Mouse (Mus musculus): ENCODE measurements at regions not wholly inside any gene's neighbourhood (a gene's known extent, or its start where the extent isn't known, plus 50 kb on each side); places are given as distances from the start of the nearest gene placed in this dataset.

DNA sequence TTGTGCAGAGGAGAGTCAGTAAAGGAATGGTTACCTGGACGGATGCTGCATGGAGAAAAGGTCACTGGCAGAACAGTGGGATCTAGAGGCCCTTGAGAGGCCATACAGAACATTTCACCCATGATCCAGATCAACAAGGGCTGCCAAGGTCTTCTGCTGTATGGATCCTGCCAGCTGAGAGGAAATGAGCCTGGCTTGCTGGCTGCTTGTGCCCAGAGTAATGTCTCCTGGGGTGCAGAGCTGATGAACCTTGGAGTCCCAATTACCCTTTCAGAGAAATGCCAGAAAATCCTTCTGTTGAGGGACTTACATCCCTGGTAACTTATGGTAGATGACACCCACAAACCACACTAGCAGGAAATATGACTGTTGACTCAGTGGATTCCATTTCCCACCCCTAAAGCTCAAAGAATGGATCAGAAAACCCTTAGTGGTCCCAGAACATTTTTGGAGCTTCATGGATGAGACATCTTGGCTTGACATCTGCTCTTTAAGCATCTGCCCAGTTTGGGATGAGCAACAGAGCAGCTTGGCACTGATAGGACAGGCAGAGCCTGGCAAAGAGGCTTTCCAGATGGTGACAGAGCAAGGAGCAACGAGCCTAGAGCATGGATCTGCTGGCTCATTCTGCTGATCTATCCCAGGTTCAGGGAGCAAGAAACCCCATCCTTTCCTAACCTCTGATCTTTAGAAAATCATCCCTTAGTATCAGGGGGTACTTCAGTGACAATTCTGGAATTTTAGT is 416.6 kb downstream of the Adra2a start:
- no peak for DNase-seq (ENCODE audit: low read depth, low spot score)

DNA sequence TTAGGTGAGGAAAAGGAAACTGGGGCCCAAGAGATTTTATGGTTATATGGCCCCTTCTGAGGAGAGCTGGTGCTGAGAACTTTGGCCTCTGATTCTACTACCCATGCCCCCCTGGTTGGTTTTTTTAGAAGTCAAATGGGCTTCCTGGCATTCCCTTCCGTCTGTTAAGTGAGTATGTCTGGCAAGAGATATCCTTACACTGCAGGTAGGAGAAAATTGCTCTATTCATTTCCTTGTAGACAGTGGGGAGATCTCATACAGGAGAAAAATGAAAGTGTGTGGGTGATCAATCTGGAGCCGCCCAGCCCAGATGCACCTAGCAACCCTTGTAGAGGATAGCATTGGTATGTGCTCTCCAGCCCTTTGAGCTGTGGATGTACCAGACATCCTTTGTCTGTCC is 418.5 kb downstream of the Adra2a start:
- no peak for DNase-seq (ENCODE audit: low read depth, low spot score)

DNA sequence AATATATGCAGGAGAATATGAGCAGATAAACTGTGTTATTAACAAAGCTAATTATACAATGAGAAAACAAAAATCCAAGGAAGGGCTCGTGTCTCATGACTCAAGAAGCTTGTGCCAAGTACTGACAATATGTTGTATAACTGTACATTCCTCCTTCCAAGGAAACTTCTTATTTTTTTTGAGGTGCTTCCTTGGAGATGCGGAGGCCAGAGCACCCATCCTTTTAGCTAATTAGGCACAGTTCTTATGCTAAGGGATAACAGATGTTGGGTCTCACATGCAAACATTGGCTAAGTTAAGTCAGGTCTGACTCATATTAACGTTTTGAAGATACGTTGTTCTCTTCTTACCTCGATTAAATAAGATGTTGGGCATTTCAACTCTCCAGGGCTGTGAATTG is 426.1 kb downstream of the Adra2a start:
- no peak for DNase-seq (ENCODE audit: low read depth, low spot score)

DNA sequence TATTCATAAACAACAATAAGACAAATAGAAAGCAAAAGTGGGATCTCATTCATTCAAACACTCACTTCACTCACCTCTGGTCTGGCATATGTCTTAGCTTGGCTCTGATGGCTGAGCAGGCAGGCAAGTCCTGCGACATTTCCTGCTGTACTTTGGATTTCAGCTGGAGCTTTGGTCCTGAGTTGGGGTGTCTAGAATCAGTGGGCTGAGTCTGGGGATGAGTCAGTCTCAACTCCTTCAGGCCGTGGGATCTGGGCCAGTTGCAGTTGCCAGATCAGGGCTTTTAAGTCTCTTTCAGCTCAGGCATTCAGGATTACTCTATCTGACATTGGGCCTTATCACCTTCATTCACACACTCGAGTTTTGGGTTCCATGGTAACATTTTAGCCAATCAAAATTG is 454.1 kb downstream of the Adra2a start:
- no peak for DNase-seq (ENCODE audit: low read depth, low spot score)

DNA sequence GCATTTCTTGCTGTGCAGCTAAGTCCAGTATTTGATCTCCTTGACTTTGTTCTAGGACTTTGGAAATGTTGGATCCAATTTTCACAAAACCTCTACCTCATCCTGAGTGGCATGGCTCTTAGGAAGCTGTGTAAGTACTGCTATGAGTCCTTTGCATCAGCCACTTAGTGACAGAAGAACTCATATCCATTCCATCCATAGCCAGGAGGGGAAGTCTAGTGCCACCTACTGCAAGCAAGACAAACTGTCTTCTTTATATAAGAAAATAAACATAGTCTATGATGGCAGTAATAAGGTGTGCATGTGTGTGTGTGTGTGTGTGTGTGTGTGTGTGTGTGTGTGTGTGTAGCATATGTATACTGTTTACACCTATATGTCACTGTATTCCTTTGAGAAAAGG is 489.9 kb downstream of the Adra2a start:
- no peak for DNase-seq (ENCODE audit: low read depth, low spot score)

DNA sequence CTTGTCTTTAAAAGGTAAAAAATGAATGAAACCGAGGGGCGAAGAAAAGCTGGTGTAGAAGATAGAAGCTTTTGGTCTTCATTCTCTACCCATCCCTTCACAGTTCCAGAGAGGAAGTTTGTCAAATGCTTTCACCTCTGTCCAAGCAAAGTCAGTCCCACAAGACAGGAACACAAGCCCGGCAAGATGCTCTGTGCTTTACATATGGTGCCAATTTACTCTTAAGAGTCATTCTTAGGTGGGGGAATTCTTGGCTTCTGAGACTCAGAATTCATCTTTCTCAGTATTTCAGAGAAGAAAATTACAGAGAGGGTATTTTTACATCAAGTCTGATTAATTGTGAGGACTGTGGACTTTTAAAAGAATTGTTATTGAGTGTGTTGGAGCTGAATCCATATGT is 511.4 kb downstream of the Adra2a start:
- DNase-seq (ENCODE audit: low read depth, low spot score): no peak

DNA sequence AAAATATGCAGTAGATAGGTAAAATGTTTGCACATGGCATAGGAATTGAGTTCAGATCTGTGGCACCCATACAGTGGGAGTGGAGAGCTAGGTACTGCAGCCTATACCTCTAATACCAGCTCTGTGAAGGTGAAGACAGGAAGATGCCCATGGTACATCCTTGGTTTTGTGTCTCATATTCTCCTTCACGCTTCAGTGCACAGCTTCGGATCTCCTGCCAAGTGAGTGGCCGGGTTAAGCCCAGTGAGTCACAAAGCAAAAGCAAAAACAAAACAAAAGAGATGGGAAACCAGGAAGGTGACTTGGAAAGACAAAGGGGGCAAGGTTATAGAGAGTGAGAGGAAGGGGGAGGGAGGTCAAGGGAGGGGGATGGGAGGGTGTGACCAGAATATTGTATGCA is 514.0 kb downstream of the Adra2a start:
- no peak for DNase-seq (ENCODE audit: low read depth, low spot score)

DNA sequence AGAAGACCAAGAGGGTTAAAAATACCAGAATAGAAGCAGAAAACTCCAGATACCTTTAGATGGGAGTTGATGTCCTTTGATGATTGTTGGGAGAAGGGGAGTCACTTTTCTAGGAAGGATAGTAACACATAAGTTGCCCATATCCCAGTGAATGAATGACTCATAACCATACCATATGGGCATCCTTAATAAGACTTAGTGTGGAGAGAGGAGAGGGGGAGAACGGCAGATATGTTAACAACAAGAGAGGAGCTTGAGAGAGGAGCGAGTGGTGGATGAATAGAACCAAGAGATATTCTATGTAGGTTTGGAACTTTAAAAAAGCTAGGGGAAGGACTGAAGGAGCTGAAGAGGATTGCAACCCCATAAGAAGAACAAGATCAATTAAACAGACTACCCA is 539.6 kb downstream of the Adra2a start:
- no peak for DNase-seq (ENCODE audit: low read depth, low spot score)

DNA sequence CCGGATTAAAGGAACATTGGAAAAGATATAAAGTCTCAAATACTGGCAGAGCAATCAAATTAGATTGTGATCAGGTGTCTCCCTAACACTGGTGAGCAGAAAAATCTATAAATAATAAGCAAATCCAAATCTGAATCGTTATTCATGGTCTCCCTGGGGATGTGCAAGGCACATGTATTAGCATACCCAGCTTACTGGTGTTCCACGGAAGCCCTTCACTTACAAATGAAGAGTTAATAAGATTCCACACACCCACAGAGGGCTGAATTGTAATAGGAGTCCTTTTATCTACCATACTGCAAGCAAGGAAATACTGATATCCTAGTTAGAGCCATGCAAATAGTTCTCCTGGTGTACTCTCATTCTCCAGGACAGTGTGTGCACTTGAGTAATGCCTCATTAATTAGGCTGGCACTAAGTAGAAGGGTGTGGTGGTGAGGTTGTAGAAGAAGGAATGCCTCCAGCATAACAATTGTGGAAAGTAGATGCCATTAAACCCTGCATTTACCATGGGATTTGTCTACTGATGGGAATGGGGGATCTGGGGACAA is 540.8 kb downstream of the Adra2a start:
- DNase-seq (ENCODE audit: low read depth, low spot score): no peak

DNA sequence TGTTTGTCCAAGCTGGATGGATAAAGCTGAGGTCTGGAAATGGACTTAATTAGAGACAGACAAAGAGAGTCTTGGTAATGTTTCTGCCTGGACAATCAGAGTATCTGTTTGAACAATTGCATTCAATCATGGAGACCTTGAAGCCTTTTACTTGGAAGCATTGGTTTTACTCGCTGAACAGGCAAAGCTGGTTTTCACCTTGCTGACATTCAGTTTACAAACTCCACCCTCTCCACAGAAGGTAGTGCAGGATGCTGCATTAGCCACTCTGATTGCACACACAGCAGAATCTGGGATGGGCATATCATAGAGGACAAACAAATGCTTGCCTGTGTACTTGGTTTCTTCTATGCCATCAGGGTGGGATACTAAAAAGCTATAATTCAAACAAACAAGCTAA is 541.4 kb downstream of the Adra2a start:
- DNase-seq (ENCODE audit: low read depth, low spot score): no peak

DNA sequence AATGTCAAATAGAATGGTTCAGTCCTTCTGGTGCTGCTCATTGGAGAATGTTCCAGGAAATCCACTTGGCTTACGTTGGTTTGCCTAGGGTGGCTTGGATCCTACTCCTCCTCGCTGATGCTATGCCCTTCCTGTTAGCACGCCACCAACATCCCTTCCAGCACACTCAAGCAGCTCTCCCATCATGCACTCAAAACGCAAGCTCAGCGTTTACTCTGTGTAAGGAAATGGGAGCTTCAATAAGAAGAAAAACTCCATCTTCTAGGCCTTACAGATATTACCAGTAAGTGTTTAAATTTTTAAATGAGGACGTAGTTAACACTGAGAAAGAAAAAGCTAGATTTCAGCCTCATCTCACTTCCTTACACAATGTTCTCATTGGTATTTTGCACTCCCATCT is 523.7 kb downstream of the Gpam start:
- DNase-seq (ENCODE audit: low read depth, low spot score): no peak

DNA sequence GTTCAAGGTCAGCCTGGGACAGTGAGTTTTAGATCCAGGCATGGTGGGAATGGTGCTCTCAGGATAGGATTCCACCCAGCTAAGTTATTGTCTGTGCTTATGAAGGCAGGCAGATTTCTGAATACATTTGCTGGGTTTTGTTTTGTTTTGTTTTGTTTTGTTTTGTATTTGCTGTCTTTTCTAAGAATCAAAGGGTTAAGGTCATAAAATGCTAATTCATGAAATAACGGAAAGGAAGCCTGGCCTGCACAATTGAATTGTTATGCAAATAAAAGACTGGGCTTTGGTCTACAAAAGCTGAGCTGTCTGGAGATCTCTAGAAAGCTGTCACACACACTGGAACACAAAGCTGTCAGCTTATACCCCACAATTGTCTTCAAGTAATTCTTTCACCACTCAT is 521.7 kb downstream of the Gpam start:
- DNase-seq (ENCODE audit: low read depth, low spot score): no peak

DNA sequence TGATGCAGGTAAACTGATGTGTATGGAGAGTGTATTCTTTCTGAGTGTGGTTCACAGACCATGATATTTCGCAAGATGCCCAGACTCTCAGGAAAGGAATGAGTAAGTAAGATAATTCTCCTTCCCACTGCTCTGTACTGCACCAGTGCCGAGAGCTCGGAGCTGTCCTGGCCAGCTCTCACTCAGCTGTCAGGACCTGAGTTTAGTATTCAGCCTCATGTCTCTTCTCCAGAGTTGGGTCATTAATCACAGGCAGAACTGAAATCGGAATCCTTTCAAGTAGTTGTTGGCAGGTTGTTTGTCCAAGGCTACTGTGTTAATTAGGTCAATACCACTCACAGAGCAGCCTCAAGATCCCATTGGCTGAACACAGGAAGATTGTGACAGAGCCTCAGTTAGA is 510.1 kb downstream of the Gpam start:
- no peak for DNase-seq (ENCODE audit: low read depth, low spot score)

All from WW6 (cell line).